In genomic region chr14:31128826-31129219, GRCm38 (mm10) we compare ENCODE assay signal across 8 mouse cellular contexts. TPM values are rescaled to one million over a fixed set of nuclear protein-coding genes. Genes with fewer than 3 reads are reported as not detected.
DNase-seq lines count a peak whose midpoint lies in the region; ATAC-seq and TF ChIP-seq lines count a peak whose summit lies in the region.

Gene Smim4, minus strand, starts transcription at chr14:31128956.

- TF ChIP-seq CTCF in kidney, adult 2 months (conservative IDR thresholded peaks at IDR 0.05; ENCODE audit: insufficient read depth, insufficient read length, low read depth, low read length) = peak; percentile 53
- peak; percentile 53; the same call in 1 of the 2 replicates for TF ChIP-seq CTCF in spleen, adult 2 months (IDR thresholded peaks at IDR 0.05; ENCODE audit: extremely low read depth, insufficient read depth, insufficient read length, insufficient replicate concordance)

- H3K27me3 ChIP-seq in embryonic facial prominence, embryonic 13.5 days = no peaks in the 10 kb centered on the region
- no peaks in the 10 kb centered on the region for H3K27me3 ChIP-seq in kidney, adult 2 months (replicated peaks; ENCODE audit: control insufficient read depth, insufficient read depth, low read length)
- H3K27me3 ChIP-seq in limb, embryonic 12.5 days = no peaks in the 10 kb centered on the region
- H3K27me3 ChIP-seq in midbrain, embryonic 15.5 days (replicated peaks) = no peaks in the 10 kb centered on the region
- H3K27me3 ChIP-seq in spleen, adult 2 months (ENCODE audit: control insufficient read depth, insufficient read depth, low read length) = 0 out of 2 replicates have a peak, but pooled peaks cover 1% of the 10 kb centered on the region

- peaks cover 64% of the 10 kb centered on the region for H3K4me1 ChIP-seq in embryonic facial prominence, embryonic 13.5 days
- peaks cover 18% of the 10 kb centered on the region for H3K4me1 ChIP-seq in kidney, adult 2 months (ENCODE audit: control insufficient read depth, insufficient read depth, low read length)
- H3K4me1 ChIP-seq in limb, embryonic 12.5 days (replicated peaks) = peaks cover 52% of the 10 kb centered on the region
- H3K4me1 ChIP-seq in midbrain, embryonic 15.5 days = peaks cover 61% of the 10 kb centered on the region
- H3K4me1 ChIP-seq in spleen, adult 2 months (ENCODE audit: control insufficient read depth, insufficient read depth, insufficient read length) = peaks cover 16% of the 10 kb centered on the region

- peak; percentile 98 for DNase-seq in 3134 (ENCODE audit: extremely low read depth, insufficient read length, low spot score)
- peak; percentile 98 to 99 for DNase-seq in adrenal gland, postnatal 36 days
- DNase-seq in heart, adult 18-20 months = peak; percentile 97 to 99
- peak; percentile 99 for DNase-seq in kidney, adult 2 months
- DNase-seq in spleen, adult 2 months (ENCODE audit: low read depth in 1 of 2, low spot score in 2 of 2) = peak; percentile 97 to 98

- H3K4me2 ChIP-seq in embryonic facial prominence, embryonic 13.5 days = peak within 1 kb of the TSS; percentile 93
- H3K4me2 ChIP-seq in limb, embryonic 12.5 days = peak within 1 kb of the TSS; percentile 96
- H3K4me2 ChIP-seq in midbrain, embryonic 15.5 days = peak within 1 kb of the TSS; percentile 91

- TF ChIP-seq POLR2A in kidney, adult 2 months (IDR thresholded peaks at IDR 0.05; ENCODE audit: low read depth, low read length) = peak; percentile 93
- peak; percentile 82 for TF ChIP-seq POLR2A in spleen, adult 2 months (IDR thresholded peaks at IDR 0.05; ENCODE audit: low read depth, low read length)

- peak within 1 kb of the TSS; percentile 89 for H3K27ac ChIP-seq in embryonic facial prominence, embryonic 13.5 days
- peak within 1 kb of the TSS; percentile 88 for H3K27ac ChIP-seq in kidney, adult 2 months (ENCODE audit: insufficient read depth, low read depth, low read length)
- peak within 1 kb of the TSS; percentile 92 for H3K27ac ChIP-seq in limb, embryonic 12.5 days
- peak within 1 kb of the TSS; percentile 90 for H3K27ac ChIP-seq in midbrain, embryonic 15.5 days
- H3K27ac ChIP-seq in spleen, adult 2 months (ENCODE audit: insufficient read depth, low read length) = peak within 1 kb of the TSS; percentile 82

- no peaks in the 10 kb centered on the region for H3K36me3 ChIP-seq in embryonic facial prominence, embryonic 13.5 days
- H3K36me3 ChIP-seq in kidney, adult 2 months (ENCODE audit: control insufficient read depth, insufficient read depth, low read length) = no peaks in the 10 kb centered on the region
- peaks cover 4% of the 10 kb centered on the region; the same call in 1 of the 2 replicates for H3K36me3 ChIP-seq in limb, embryonic 12.5 days
- no peaks in the 10 kb centered on the region for H3K36me3 ChIP-seq in midbrain, embryonic 15.5 days (replicated peaks)
- H3K36me3 ChIP-seq in spleen, adult 2 months (ENCODE audit: control insufficient read depth, insufficient read depth, low read length) = no peaks in the 10 kb centered on the region

- ATAC-seq in embryonic facial prominence, embryonic 13.5 days (ENCODE audit: insufficient number of reproducible peaks, insufficient read depth, low FRiP score, low TSS enrichment, low read depth) = peak; percentile 91
- ATAC-seq in limb, embryonic 12.5 days (ENCODE audit: insufficient number of reproducible peaks, insufficient read depth, low FRiP score, low TSS enrichment, low read depth) = peak; percentile 93
- ATAC-seq in midbrain, embryonic 15.5 days (replicated peaks) = peak; percentile 96

- peak within 1 kb of the TSS; percentile 86 for H3K9ac ChIP-seq in embryonic facial prominence, embryonic 13.5 days
- H3K9ac ChIP-seq in limb, embryonic 12.5 days (replicated peaks) = peak within 1 kb of the TSS; percentile 86
- peak within 1 kb of the TSS; percentile 73 for H3K9ac ChIP-seq in midbrain, embryonic 15.5 days

- H3K4me3 ChIP-seq in embryonic facial prominence, embryonic 13.5 days = peak within 1 kb of the TSS; percentile 77
- peak within 1 kb of the TSS; percentile 80 for H3K4me3 ChIP-seq in kidney, adult 2 months (ENCODE audit: insufficient read depth, low read depth, low read length)
- peak within 1 kb of the TSS; percentile 71 for H3K4me3 ChIP-seq in limb, embryonic 12.5 days (replicated peaks)
- H3K4me3 ChIP-seq in midbrain, embryonic 15.5 days = peak within 1 kb of the TSS; percentile 92
- H3K4me3 ChIP-seq in spleen, adult 2 months (ENCODE audit: extremely low read depth, insufficient read depth, insufficient read length) = peak within 1 kb of the TSS; percentile 82

- WGBS in embryonic facial prominence, embryonic 13.5 days = under 1% methylated on average over 33 of the region's 33 CpGs
- WGBS in kidney, adult 2 months = under 1% methylated on average over 33 of the region's 33 CpGs
- WGBS in limb, embryonic 12.5 days = under 1% methylated on average over 33 of the region's 33 CpGs
- WGBS in midbrain, embryonic 15.5 days = under 1% methylated on average over 33 of the region's 33 CpGs
- under 1% methylated on average over 33 of the region's 33 CpGs for WGBS in spleen, adult 2 months

- no peaks in the 10 kb centered on the region for H3K9me3 ChIP-seq in embryonic facial prominence, embryonic 13.5 days
- H3K9me3 ChIP-seq in limb, embryonic 12.5 days = no peaks in the 10 kb centered on the region
- H3K9me3 ChIP-seq in midbrain, embryonic 15.5 days = no peaks in the 10 kb centered on the region

RNA-seq across cellular contexts. Expression of gene Smim4, which starts in this region (rescaled TPM):
- total RNA-seq in adrenal gland, postnatal 36 days (2021) = 10 to 100 TPM; 50.5 to 85.0 TPM
- 72.6 and 80.7 TPM in 2 replicates for polyA plus RNA-seq in embryonic facial prominence, embryonic 13.5 days (2015; fragmentation: Nextera tagmentation; extraction: Ambion mirVana)
- total RNA-seq in heart, adult 18-20 months (2021) = 10 to 100 TPM; 74.5 to 87.4 TPM
- 128 and 158 TPM in 2 replicates for polyA plus RNA-seq in kidney, adult 2 months (2012; rRNA removed)
- 59.6 and 65.7 TPM in 2 replicates for polyA plus RNA-seq in limb, embryonic 12.5 days (2016; fragmentation: Nextera tagmentation; extraction: Ambion mirVana)
- 51.1 and 51.3 TPM in 2 replicates for polyA plus RNA-seq in midbrain, embryonic 15.5 days (2015; fragmentation: Nextera tagmentation; extraction: Ambion mirVana)
- polyA plus RNA-seq in spleen, adult 2 months (2012; rRNA removed) = 33.3 and 44.2 TPM in 2 replicates

Comparison
In these comparisons a context has a peak if more than half of its experiments do, and no peak if none do; other contexts are left out.
1. Peak in every context shown above with its lines: DNase-seq, ATAC-seq, H3K4me3 ChIP-seq and H3K27ac ChIP-seq.